Mouse (Mus musculus): ENCODE results near the gene Slc43a1.

Gene Slc43a1

DNA sequence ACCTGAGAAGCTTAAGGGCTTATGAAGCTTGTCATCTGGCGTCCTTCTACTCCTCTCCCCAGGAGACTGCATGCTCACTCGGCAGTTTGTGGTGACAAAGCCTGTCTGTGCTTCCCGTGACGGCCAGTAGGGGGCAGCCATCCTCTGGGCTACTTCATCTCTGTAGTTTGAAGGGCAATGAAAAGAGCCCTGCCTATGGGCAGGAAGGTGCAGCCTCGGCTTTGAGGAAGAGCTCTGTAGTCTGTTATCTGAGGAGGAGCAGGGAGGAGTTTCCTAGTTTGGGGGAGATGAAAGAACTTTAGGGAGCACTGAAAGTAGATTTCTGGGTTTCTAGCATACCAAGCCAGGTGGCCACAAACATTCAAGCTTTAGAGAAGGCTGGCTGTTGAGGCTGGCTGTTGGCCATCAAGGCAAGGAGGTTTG is 29.9 kb downstream of the Slc43a1 start:
- DNase-seq (ENCODE audit: low spot score in 2 of 2): peak in 1 of 2 experiments; percentile 69

DNA sequence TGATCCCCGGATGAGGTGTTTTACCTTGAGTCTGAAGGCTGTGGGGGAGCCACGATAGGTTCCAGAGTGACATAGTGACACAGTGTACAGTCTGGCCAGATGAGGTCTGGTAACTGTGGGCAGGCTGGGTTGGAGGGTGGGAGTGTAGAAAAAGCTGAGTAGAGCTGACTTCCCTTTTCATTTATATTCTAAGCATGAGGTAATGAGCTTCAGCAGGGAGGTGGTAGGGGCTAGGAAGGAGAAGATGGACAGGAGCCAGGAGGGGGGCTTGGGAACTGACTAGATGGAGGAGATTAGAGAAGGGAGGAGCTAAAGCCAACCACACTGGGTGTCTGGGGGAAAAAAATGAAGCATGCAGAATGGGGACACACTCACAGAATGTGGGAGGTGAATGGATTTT is 30.3 kb downstream of the Slc43a1 start:
- no peak for DNase-seq (ENCODE audit: low spot score in 2 of 2)

DNA sequence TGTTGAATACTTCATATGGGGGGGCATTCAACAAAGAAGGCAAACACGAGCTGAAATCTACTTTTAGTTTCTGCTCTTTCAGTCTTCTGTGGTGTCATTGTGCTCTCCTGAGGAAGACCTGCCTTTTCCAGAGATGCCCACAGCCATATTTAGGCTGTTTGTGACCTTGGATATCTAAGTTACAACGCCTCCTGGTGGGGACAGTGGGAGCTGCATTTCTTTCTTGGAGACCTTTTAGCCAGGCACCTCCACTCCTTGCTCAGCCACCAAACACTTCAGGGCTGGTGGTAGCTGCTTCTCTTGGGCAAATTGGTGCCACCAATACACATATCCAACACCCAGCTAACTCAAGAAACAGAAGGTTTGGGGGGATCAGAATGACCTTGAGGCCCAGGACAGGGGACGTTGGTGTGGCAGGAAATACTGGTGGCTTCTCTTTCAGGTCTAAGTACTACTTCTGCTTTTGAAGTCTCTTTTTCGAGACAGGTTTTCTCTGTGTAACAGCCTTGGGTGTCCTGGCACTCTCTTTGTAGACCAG is 32.0 kb downstream of the Slc43a1 start:
- DNase-seq (ENCODE audit: low spot score in 2 of 2): no peak

DNA sequence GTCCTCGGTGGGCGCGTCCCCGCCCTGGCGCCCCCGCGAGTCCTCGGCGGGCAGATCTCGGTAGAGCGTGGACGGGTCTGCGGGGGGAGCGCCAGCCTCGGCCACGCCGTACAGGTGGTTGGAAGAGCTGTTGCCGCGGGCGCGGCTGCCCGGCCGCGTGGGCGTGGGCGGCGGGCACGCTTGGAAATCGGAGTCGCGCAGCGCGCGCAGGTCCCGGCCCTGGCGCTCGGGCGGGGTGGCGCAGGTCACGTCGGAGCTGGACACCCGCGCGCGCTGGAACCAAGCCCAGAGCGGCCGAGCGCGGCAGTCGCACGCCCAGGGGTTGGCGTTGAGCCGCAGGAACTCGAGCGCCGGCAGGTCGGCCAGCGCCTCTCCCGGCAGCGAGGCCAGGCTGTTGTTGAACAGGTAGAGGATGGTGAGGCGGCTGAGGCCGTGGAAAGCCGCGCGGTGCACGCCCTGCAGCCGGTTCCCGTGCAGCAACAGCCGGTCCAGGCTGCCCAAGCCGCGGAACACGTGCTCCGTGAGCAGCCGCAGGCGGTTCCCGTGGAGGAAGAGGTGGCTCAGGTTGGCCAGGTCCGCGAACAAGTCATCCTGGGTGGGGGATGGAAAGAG is 33.6 kb downstream of the Slc43a1 start:
- no peak for DNase-seq (ENCODE audit: low spot score in 2 of 2)

DNA sequence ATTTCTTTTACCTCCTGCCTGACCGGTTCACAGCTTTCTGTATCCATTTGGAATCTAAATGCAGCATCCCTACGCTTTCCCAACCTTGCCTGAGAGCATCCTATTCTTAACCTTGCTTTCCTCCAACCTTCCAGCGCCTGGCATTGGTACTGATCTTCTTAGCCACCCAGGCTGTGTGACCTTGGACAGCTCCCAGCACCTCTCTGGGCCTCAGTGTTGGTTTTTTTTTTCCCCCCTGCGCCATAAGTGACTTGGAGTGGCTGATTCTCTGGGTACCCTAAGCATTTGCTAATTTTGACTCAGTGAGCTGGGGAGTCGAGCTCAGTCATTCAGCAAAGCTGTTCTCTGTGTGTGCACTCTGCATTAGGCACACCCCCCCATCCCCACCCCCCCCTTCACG is 37.2 kb downstream of the Slc43a1 start:
- DNase-seq (ENCODE audit: low spot score in 2 of 2): no peak

DNA sequence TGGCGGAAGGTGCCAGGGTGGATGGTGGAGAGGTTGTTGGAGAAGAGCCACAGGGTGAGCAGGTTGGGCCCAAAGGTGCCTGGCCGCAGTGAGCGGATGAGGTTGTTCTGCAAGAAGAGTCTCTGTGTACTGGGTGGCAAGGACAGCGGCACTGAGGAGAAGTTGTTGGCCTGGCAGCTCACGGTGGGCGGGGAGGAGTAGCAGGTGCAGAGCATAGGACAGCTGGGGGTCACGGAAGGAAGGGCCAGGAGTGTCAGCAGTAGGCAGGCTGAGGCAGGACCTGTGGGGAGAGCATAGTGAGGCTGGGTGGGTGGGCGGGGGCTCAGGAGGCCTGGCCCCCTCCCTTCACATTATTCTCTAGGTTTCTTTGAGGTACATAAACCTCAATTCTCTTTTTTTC is 41.9 kb downstream of the Slc43a1 start:
- DNase-seq (ENCODE audit: low spot score in 2 of 2): no peak

DNA sequence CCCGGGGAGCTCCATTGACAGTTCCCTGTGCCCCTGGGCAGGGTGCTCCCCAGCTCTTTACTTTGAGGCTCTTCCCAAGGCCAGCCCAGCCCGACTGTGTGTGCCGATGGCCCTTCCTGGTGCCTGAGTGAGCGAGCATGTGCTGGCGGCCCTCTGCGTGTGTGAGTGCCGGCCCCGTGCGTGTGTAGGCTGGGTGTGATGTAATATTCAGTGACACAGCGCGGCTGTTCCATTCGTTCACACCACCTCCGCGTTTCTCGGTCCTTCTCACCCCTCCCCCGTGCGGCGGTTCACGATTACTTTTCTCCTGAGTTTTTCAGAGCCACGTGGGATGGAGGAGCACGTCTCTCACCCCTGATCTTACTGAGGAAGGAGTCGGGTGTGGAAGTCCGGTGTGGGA is 44.0 kb downstream of the Slc43a1 start:
- peak in 1 of 2 experiments; percentile 68 for DNase-seq (ENCODE audit: low spot score in 2 of 2)

DNA sequence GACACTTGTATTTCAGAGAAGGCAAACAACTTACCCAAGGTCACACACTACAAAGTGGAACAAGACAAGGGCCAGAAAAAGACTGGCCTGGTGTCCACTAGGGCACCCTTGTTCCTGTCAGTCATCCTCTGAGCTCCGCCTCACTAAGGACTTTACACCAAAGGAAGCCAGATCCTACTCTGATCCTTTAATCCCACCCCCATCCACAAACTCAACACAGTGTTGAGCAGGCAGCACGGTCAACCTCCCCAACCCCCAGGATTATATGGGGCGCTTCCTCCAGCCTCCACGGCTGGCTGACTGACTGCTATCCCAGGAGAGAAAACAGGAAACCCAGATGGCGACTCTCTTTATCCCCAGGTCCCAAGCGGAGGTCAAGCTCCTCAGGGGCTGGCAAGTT is 44.4 kb downstream of the Slc43a1 start:
- DNase-seq (ENCODE audit: low spot score in 2 of 2): no peak

DNA sequence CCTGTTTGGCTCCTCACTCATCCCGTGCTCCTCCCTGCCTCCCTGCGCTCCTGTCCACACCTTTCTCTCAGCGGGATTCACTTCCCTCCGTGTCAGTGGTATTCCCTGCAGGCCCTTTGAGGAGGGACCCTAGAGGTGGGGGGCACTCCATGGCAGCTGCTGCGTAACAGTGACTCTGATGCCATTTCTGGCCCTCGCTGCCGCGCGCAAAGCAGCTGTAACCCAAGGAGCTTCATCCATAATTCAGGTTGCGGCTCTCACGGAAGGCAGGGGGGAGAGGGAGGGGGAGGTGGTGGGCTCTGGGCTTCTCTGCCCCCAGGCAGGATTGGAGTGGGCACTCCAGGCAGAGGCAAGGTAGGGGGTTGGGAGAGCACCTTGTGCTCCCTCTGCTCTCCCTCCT is 44.9 kb downstream of the Slc43a1 start:
- DNase-seq (ENCODE audit: low spot score in 2 of 2): no peak

DNA sequence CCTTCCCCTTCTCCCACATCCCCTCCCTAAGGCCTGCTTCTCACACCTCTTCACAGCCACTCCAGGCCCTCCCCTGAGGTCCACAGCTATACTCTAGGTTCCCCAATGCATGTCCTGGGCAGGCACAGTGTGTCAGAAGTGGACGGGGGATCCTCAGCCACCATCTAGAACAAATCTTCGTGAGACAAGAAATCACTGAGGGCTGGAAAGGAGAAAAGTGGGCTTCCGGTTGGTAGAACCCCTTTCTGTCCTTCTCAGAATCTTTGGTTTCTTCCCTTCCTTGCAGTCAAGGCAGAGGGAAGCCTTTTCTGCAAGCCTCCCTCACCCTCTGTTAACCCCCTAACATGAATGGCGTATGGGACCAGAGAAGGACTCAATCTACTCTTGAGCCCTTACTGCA is 45.3 kb downstream of the Slc43a1 start:
- no peak for DNase-seq (ENCODE audit: low spot score in 2 of 2)

DNA sequence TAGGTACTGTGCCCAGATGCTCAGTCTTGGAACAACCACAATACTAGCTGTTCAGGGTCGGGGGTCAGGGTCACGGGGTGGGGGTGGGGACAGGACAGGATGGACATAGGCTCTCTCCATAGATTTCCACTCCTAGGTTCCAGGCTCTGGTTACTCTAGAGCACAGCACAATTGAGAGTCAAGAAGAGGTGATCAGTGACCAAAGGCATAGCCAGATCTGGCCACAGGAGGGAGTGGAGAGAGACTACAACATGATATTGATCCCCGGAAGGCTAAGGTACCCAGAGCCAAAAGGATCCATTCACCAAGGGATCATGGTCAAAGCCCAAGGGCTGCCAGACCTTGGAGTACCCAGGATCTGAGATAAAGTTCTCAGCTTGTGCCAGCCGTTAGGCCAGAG is 46.0 kb downstream of the Slc43a1 start:
- DNase-seq (ENCODE audit: low spot score in 2 of 2): no peak

DNA sequence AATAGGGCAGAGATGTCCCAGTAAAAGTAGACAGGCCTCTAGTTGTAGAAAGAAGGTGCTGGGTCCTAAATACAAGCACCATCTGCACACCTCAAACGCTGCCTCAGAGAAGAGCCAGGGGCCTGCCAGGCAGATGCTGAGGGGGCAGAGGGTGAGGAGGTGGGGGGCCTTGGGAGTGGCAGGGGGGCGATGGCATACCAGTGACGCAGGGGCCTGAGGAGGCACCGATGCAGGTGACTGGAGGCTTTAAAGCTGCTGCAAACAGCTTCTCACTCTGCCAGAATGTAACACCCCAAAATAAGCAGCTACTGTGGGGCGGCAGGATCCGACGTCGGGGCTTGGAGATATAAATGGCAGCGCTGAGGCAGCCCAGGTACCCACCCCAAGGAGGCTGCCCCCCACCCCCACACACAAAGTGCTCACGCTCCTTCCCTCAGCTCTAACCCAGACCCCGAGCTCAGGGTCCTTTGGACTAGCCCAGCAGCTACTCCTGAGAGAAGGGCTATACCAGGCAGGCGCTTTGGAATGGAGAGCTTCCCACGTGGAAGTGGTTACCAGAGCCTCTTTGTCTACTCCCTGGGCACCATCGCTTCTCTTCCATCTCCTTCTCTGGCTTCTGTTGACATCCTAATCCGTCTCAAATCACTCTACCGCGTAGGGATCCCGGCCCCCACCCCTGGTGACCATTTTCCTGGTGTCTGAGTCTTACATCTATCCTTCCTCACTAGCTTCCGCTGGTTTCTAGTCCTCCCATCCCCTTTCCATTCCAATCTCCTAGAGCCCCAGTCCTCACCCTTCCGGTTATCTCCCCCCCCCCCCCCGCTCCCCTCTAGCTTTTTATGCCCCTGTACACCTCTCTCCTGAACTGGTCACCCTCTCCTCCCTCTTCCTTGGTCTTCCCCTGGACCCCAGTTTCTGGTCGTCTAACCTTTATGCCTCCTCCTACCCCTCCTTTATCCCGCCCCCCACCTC is 46.7 kb downstream of the Slc43a1 start:
- no peak for DNase-seq (ENCODE audit: low spot score in 2 of 2)

DNA sequence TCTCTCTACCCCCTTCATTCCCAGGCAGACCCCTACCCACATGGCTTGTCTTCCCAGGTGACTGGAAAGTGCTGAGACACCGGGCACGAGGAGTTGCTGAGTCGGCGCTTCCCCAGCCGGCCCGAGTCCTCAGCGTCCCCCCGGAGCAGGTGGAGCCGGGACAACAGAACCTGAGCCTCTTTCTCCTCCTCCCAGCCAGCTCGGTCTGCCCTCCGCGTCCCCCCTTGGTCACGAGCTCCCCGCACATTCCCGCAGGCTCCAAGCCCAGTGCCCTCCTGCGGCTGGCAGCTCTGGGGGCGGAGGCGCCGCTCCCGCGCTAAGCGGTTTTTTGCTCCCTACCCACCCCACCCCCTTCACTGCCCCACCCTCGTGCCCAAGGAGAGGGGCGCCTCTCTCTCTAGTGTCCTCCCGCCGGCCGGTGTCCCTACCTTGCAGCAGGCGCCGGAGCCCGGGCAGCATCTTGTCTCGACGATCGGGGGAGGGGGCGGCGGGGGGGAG is 47.6 kb downstream of the Slc43a1 start, which contains the start of gene Rtn4rl2:
Gene Rtn4rl2 (minus strand): TSS at position 477 of the 498 bp plus-strand sequence.
- DNase-seq (ENCODE audit: low spot score in 2 of 2): no peak

DNA sequence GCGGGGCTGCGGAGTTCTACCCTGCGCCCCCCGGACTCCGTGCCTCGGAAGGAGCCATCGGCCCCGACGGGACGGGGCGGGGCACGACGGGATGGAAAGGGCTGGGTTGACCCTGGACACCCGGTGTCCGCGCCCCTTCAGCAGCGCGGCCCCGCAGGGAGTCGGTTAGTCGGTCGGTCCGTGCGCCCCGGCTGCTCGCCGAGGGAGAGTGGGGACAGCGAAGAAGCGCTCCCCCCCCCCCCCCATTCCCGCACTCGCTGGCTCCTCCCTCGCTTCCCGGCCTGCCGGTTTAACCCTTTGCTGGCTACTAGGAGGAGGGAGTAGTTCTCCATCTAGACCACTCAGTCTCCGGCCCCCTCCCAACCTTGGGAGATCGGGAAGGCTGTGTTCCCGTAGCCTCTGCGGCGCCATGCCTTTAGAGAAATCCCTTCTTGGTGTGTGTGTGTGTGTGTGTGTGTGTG is 48.2 kb downstream of the Slc43a1 start:
- no peak for DNase-seq (ENCODE audit: low spot score in 2 of 2)

DNA sequence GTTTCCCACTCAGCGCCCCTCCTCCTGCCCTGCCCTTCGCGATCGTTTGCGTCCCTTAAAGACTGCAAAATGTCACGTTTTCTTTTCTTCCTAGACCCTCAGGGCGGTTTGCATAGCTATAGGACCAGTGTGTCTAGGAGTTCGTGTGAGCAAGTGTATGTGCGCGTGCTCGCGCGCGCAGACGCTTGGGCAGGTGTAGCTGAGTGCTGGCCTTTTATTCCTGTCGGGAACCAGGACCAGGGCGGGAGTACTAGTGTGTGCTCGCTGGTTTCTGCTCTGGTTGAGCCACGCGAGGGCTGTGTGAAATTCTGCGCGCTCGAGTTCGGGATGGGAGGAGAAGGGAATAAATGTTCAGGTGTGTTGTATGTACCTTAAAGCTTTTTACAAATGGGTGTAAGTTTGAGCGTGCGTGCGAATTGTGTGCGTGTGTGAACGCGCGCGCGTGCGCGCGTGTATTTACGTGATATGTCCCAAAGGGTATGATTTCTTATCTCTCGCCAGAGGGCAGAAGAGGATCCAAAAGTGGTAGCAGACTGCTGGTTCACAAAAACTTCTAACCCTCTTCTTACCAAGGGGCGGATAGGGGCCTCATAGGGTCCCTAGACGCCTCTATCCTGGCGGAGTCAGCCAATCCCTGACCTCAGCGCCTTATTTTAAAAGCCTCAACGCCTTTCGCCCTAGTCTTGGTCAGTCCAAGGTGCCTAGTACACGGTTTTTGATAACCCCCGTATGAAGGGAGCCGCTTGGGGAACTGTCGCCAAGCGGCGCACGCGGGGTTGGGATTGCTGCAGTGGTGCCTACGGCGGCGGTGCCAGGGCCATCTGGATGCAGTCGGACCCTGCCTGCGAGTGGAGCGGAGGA is 49.0 kb downstream of the Slc43a1 start:
- DNase-seq (ENCODE audit: low spot score in 2 of 2): no peak

DNA sequence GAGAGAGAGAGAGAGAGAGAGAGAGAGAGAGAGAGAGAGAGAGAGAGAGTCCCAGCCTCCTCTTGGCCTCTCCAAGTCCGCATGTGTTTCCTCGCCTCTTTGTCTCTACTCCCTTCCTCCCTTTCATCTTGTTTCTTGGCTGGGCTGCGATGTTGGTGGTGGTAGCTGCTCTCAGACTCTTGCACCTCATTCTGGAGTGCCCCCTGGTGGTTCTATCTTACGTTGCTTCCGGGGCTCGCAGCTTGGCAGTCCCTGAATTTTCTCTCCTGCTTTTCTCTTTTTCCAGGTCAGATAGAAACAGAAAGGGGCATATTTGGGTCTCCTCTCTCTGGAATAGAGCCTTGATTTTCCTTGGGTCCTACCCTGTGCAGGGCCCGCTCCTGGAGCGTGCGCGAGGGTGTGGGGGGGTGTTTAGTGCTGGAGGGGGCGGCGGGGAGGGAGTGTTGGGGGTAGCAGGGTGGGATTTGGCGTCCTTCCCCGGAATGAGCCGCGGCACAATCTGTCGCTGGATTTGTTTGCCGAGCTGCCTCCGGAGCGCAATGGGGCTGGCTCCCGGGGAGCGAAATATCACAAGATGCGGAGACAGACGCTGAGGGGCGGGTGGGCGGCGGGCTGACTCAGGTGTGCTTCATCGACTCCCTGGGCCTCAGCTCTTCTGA is 50.1 kb downstream of the Slc43a1 start:
- peak in 1 of 2 experiments; percentile 72 for DNase-seq (ENCODE audit: low spot score in 2 of 2)

DNA sequence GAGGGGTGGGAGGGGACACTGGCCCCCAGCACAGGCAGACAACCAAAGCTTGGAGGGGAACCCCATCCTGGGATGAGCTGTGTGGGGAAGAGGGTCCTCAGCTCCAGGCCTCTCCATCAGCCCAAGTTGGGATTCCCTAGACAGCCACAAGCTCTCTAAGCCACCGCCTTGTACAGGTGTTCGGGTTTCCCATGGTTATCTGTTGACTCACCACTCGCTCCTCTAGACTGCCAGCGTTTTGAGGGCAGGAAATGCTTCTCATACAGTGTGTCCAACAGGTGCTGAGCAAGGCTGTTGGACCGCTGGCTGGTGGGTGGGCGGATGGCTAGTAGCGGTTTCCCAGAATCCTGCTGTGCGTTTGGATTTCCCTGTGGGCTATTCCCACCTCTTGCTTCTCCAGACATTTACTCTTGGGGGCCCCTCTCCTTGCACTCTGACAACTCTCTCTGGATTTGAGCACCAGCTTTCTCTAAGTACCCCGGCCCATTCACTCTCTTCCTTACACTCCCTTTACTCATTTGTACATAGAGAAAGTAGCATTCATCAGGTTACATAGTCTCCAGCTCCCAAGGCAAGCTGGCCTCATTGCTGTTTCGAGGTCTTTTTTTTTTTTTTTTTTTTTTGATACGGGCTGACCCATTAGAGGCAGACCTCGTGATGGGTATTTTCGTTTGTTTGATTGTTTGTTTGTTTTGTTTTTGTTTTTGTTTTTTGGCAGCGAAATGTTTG is 50.8 kb downstream of the Slc43a1 start:
- no peak for DNase-seq (ENCODE audit: low spot score in 2 of 2)

DNA sequence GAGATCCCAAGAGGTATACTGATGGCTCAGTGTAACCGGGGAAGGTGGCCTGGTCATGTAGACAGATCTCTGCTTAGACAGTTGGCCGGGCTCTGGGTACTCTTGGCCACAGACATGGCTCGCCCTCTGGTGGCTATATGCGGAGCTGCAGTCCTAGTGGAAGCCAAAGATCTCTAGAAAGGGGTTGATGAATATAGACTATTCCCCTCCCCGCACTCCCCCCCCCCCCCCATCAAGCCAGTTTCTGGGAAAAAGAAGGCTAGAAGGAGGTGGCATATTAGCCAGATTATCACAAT is 51.3 kb downstream of the Slc43a1 start:
- DNase-seq (ENCODE audit: low spot score in 2 of 2): peak in 1 of 2 experiments; percentile 65

DNA sequence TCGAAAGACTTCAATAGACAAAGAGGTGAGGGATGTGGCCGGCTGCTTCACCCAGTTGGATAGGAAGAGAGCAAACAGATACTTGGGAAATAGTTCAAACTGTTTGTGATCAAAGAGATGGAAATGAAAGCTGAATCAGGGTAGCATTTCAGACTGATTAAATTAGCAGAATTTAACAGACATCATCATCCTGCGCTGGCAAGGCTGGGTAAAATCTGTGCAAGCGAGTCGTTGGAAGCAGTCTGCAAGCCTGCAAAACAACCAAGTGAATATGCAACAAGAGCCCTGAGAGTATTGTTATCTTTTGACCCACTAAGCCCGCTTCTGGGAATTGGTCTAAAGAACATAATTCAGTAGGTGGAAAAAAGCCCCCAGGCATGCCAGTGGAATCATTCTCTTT is 54.7 kb downstream of the Slc43a1 start:
- DNase-seq (ENCODE audit: low spot score in 2 of 2): no peak

DNA sequence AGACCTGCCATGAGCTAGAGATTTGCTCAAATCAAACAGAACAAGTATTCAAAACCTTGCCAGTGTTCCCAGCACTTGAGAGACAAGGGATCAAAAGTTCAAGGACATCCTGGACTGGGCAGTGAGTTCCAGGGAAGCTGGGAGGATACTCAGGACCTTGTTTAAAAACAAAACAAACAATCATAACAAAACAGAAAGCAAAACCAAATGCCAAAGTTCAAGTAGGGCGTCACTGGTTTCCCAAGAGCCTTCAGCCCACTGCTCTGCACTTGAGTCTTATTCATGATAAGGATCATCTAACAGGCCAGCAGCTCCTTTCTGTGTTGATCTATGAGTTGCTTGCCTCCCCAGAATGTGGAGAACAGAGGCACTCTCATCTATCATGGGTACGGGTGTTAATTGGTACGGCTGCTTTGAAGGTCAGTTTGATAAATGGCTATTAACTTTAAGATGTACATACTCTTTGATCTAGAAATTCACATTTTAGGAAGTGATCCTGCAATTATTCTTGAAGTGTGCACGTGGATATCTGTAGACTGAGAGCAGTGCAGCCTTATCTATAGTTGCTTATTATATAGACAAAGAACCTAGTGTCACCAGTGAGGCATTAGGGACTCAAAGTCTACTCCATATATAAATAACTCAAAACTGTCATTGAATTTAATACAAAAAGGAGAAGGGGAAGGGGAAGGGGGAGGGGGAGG is 57.0 kb downstream of the Slc43a1 start:
- no peak for DNase-seq (ENCODE audit: low spot score in 2 of 2)
